9 mouse cellular contexts compared by ENCODE assay signal in genomic region chr14:8216100-8216499, GRCm38 (mm10). TPM values are rescaled to one million over a fixed set of nuclear protein-coding genes. Genes with fewer than 3 reads are reported as not detected.
A peak's percentile ranks its signal among the peaks of the same experiment; 100 is the strongest.
DNase-seq lines count a peak whose midpoint lies in the region; ATAC-seq lines count a peak whose summit lies in the region.
"Had no signal": no experiment of that assay in that cellular context is flagged by ENCODE, and none has a peak within 500 bp of the region (broad histone marks: within the 10 kb centered on the region; RNA-seq: fewer than 3 reads in every experiment).

No protein-coding gene starts in this region.

- WGBS in kidney, embryonic 16.5 days: 60% methylated on average over 5 of the region's 5 CpGs
- 65% methylated on average over 5 of the region's 5 CpGs for WGBS in embryonic facial prominence, embryonic 14.5 days
- 73% methylated on average over 5 of the region's 5 CpGs for WGBS in hindbrain, embryonic 13.5 days
- 67% methylated on average over 5 of the region's 5 CpGs for WGBS in midbrain, embryonic 13.5 days

- no peak for DNase-seq in kidney, postnatal 4 days
- no peak for DNase-seq in embryonic facial prominence, embryonic 14.5 days (ENCODE audit: low spot score)
- no peak for DNase-seq in retina, embryonic 14.5 days (ENCODE audit: low spot score)
- DNase-seq in layer of hippocampus, postnatal 10 days (ENCODE audit: low spot score in 2 of 2): no peak
- DNase-seq in testis, postnatal 14 days (ENCODE audit: low spot score): no peak

- H3K4me1 ChIP-seq in kidney, embryonic 16.5 days (ENCODE audit: insufficient read depth, low read length): peaks cover 31% of the 10 kb centered on the region
- H3K4me1 ChIP-seq in embryonic facial prominence, embryonic 14.5 days (ENCODE audit: control insufficient read depth, insufficient read depth, low read length): peaks cover 21% of the 10 kb centered on the region
- H3K4me1 ChIP-seq in hindbrain, embryonic 13.5 days (replicated peaks): peaks cover 44% of the 10 kb centered on the region
- H3K4me1 ChIP-seq in midbrain, embryonic 13.5 days (replicated peaks): peaks cover 37% of the 10 kb centered on the region

- peak overlapping the region; percentile 60 for H3K4me3 ChIP-seq in kidney, embryonic 16.5 days (ENCODE audit: low read length)
- no peak overlapping the region for H3K4me3 ChIP-seq in embryonic facial prominence, embryonic 14.5 days (ENCODE audit: low read depth, low read length)
- 0 out of 2 replicates have a peak overlapping the region, but pooled peaks have one; percentile 66 for H3K4me3 ChIP-seq in hindbrain, embryonic 13.5 days
- peak overlapping the region; percentile 65; the same call in 1 of the 2 replicates for H3K4me3 ChIP-seq in midbrain, embryonic 13.5 days (replicated peaks)

- H3K27me3 ChIP-seq in kidney, embryonic 16.5 days (ENCODE audit: insufficient read depth, low read length): no peaks in the 10 kb centered on the region
- no peaks in the 10 kb centered on the region for H3K27me3 ChIP-seq in embryonic facial prominence, embryonic 14.5 days (replicated peaks; ENCODE audit: control insufficient read depth, insufficient read depth, low read length)
- peaks cover 32% of the 10 kb centered on the region for H3K27me3 ChIP-seq in hindbrain, embryonic 13.5 days
- H3K27me3 ChIP-seq in midbrain, embryonic 13.5 days: peaks cover 41% of the 10 kb centered on the region

- H3K9me3 ChIP-seq in kidney, embryonic 16.5 days (ENCODE audit: low read length): no peaks in the 10 kb centered on the region
- H3K9me3 ChIP-seq in embryonic facial prominence, embryonic 14.5 days (ENCODE audit: control insufficient read depth, low read length): no peaks in the 10 kb centered on the region
- no peaks in the 10 kb centered on the region for H3K9me3 ChIP-seq in hindbrain, embryonic 13.5 days
- no peaks in the 10 kb centered on the region for H3K9me3 ChIP-seq in midbrain, embryonic 13.5 days
- H3K9me3 ChIP-seq: midbrain, embryonic 12.5 days had no signal

- 0 out of 2 replicates have a peak overlapping the region, but pooled peaks have one; percentile 1 for H3K27ac ChIP-seq in kidney, embryonic 16.5 days (ENCODE audit: low read length)
- no peak overlapping the region for H3K27ac ChIP-seq in embryonic facial prominence, embryonic 14.5 days (replicated peaks; ENCODE audit: low read depth, low read length)
- no peak overlapping the region for H3K27ac ChIP-seq in hindbrain, embryonic 13.5 days
- no peak overlapping the region for H3K27ac ChIP-seq in midbrain, embryonic 13.5 days
- H3K27ac ChIP-seq: midbrain, embryonic 12.5 days had no signal

- ATAC-seq in kidney, embryonic 16.5 days (ENCODE audit: low FRiP score, low TSS enrichment): no peak
- ATAC-seq in embryonic facial prominence, embryonic 14.5 days (ENCODE audit: low read depth): no peak
- ATAC-seq in hindbrain, embryonic 13.5 days (ENCODE audit: low FRiP score): no peak
- no peak for ATAC-seq in midbrain, embryonic 13.5 days

- H3K36me3 ChIP-seq in kidney, embryonic 16.5 days (ENCODE audit: insufficient read depth, low read length): no peaks in the 10 kb centered on the region
- H3K36me3 ChIP-seq in embryonic facial prominence, embryonic 14.5 days (ENCODE audit: control insufficient read depth, insufficient read depth, low read length): no peaks in the 10 kb centered on the region
- no peaks in the 10 kb centered on the region for H3K36me3 ChIP-seq in hindbrain, embryonic 13.5 days
- H3K36me3 ChIP-seq in midbrain, embryonic 13.5 days: no peaks in the 10 kb centered on the region
- H3K36me3 ChIP-seq: midbrain, embryonic 12.5 days had no signal

- no peak overlapping the region for H3K9ac ChIP-seq in kidney, embryonic 16.5 days (replicated peaks; ENCODE audit: low read length)
- no peak overlapping the region for H3K9ac ChIP-seq in embryonic facial prominence, embryonic 14.5 days (ENCODE audit: low read depth, low read length)
- no peak overlapping the region for H3K9ac ChIP-seq in hindbrain, embryonic 13.5 days
- H3K9ac ChIP-seq in midbrain, embryonic 13.5 days (replicated peaks): no peak overlapping the region
- H3K9ac ChIP-seq: midbrain, embryonic 12.5 days had no signal

- peak overlapping the region; percentile 95; the same call in 1 of the 2 replicates for H3K4me2 ChIP-seq in kidney, embryonic 16.5 days (replicated peaks; ENCODE audit: low read depth, low read length)
- H3K4me2 ChIP-seq in embryonic facial prominence, embryonic 14.5 days (ENCODE audit: low read depth, low read length): peak overlapping the region; percentile 94; the same call in 1 of the 2 replicates
- peak overlapping the region; percentile 81 for H3K4me2 ChIP-seq in hindbrain, embryonic 13.5 days
- peak overlapping the region; percentile 78 for H3K4me2 ChIP-seq in midbrain, embryonic 13.5 days (replicated peaks)

RNA-seq across cellular contexts. Expression of gene Kctd6, which starts 2.2 kb away (rescaled TPM):
- 3.3 and 3.6 TPM in 2 replicates for polyA plus RNA-seq in kidney, embryonic 16.5 days (2015; fragmentation: Nextera tagmentation; extraction: Ambion mirVana)
- 12.2 and 12.8 TPM in 2 replicates for polyA plus RNA-seq in embryonic facial prominence, embryonic 14.5 days (2014; fragmentation: Nextera tagmentation; extraction: Ambion mirVana)
- polyA plus RNA-seq in hindbrain, embryonic 13.5 days (2015; fragmentation: Nextera tagmentation; extraction: Ambion mirVana): 4.1 and 5.1 TPM in 2 replicates
- polyA plus RNA-seq in midbrain, embryonic 13.5 days (2015; fragmentation: Nextera tagmentation; extraction: Ambion mirVana): 4.6 and 5.2 TPM in 2 replicates
- total RNA-seq in layer of hippocampus, postnatal 10 days (2021): 10 to 100 TPM; 33.4 to 36.3 TPM

RNA-seq across cellular contexts. Expression of gene Acox2, which starts 43.1 kb away (rescaled TPM):
- 1.0 and 2.0 TPM in 2 replicates for polyA plus RNA-seq in kidney, embryonic 16.5 days (2015; fragmentation: Nextera tagmentation; extraction: Ambion mirVana)
- polyA plus RNA-seq in embryonic facial prominence, embryonic 14.5 days (2014; fragmentation: Nextera tagmentation; extraction: Ambion mirVana): 0.51 and 1.5 TPM in 2 replicates
- not detected in 2 replicates for polyA plus RNA-seq in hindbrain, embryonic 13.5 days (2015; fragmentation: Nextera tagmentation; extraction: Ambion mirVana)
- not detected in 2 replicates for polyA plus RNA-seq in midbrain, embryonic 13.5 days (2015; fragmentation: Nextera tagmentation; extraction: Ambion mirVana)
- under 1 TPM; 0.49 to 0.50 TPM for total RNA-seq in layer of hippocampus, postnatal 10 days (2021)
- polyA plus RNA-seq: midbrain, embryonic 12.5 days had no signal

RNA-seq across cellular contexts. Expression of gene Pdhb, which starts 43.3 kb away (rescaled TPM):
- polyA plus RNA-seq in kidney, embryonic 16.5 days (2015; fragmentation: Nextera tagmentation; extraction: Ambion mirVana): 267 and 278 TPM in 2 replicates
- polyA plus RNA-seq in embryonic facial prominence, embryonic 14.5 days (2014; fragmentation: Nextera tagmentation; extraction: Ambion mirVana): 202 and 215 TPM in 2 replicates
- 246 and 250 TPM in 2 replicates for polyA plus RNA-seq in hindbrain, embryonic 13.5 days (2015; fragmentation: Nextera tagmentation; extraction: Ambion mirVana)
- 254 TPM in 2 replicates for polyA plus RNA-seq in midbrain, embryonic 13.5 days (2015; fragmentation: Nextera tagmentation; extraction: Ambion mirVana)
- 100 to 1,000 TPM; 176 to 183 TPM for total RNA-seq in layer of hippocampus, postnatal 10 days (2021)
